Mouse (Mus musculus): ENCODE measurements around the gene Phf7. TPM values are rescaled to one million over a fixed set of nuclear protein-coding genes. Genes with fewer than 3 reads are reported as not detected.

The Phf7 gene
- polyA plus RNA-seq, 1 experiment, result 5.9 TPM

DNA sequence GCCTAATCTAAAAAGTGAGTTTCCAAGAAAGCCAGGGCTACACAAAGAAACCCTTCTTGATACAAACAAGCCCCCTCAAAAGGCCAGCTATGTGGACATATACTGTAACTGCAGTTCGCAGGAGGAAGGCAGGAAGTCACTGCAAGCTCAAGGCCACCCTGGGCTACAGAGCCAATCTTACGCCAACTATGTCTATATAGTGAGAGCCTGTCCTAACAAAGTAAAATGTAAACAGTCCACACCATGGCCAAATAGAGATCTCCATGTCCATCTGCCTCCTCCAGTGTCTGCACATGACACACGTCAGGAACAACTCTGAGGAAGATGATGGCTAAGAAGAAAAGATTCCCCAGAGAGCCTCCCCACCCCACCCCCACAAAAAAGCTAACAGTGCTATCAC is 51.1 kb downstream of the Phf7 start:
- no peak for DNase-seq (ENCODE audit: extremely low spot score in 1 of 2, low spot score in 1 of 2)

DNA sequence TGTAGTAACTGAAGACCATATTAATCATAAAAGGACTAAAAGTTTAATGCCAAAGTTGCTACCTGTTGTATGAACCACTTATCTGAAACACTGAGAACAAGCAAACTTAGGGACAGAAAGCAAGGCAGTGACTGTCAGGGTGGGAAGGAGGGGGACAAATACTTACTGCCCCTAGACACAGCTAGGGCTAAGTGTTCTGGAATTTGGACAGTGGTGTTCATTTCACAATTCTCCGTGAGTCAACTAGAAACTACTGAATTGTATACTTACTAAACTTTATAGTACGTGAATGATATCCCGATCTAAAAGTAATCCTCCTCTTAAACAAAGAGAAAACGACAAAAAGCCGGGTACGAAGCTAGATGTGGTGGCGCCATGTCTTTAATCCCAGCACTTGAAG is 51.5 kb downstream of the Phf7 start:
- DNase-seq (ENCODE audit: extremely low spot score in 1 of 2, low spot score in 1 of 2), result no peak

DNA sequence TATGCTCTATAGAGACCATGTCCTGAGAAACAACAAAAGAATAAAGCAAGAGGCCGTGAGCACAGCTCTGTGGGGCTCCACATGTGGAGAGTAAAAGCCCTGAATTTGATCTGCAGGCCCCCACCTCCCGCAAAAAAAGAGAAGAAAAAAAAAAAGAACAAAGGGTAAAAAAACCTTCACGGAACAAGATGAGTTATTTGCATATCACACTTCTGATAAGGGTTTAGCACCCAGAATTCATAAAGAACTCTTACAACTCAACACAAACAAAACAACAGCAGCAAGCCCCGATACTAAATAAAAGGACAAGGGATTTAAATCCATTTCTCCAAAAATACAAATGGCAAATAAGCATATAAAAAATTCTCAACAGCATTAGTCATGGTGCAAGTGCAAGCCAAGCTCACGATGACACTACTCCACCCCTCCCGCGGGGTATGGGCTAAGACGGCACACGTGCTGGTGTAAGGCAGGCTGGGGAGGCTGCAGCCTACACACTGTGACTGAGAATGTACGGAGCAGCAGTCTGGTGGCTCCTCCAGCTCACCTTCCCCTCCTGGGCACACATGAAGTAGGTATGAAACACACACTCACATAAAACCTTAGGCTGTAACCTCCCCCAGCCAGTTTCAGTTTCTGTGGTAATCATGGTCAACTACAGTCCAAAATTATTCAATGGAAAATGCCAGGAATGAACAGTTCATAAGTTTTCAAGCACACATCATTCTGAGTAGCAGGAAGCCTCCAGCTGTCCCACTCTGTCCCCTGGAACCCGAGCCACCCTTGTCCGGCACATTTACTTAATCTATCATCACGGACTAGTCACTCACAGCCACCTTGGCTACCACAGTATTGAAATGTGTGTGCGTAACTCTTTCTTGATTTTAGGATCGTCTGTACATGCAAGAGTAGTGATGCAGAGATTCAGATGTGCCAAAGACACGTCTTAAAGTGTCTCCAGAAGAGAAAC is 53.3 kb downstream of the Phf7 start:
- DNase-seq (ENCODE audit: extremely low spot score in 1 of 2, low spot score in 1 of 2), result peak in 1 of 2 experiments; percentile 77

DNA sequence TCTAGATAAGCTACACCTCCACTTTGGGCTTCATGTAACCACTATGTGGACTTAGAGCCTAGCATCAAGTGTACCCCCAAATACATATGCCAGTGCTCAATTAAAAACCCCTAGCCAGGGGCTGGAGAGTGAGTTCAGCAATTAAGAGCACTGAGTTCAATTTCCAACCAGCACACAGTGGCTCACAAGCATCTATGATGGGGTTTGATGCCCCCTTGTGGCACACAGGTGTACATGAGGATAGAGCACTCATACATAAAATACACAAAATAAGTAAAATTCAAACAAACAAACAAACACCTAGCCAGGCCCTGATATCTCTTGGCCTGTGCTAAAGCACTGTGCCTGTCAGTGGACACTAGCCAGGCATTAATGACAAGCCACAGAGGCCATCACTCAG is 55.1 kb downstream of the Phf7 start:
- DNase-seq (ENCODE audit: extremely low spot score in 1 of 2, low spot score in 1 of 2), result no peak

DNA sequence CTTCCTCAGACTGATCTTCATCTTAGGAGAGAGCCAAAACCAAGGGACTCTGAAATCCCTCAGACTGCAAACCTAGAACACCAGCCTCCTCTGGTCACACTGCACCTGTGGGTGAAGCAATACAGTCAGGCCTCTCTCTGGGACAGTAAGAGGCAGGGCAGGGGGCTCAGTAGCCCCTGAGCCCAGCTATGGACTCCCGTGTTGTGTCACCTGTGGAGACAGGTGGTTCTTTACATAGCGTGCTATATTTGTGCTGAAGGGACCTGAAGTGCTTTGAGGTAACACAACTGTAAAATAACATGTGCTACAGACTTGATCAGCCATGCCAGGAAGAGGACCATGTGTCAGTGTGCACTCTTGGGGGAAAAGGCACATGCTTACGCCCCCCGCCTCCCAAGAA is 55.6 kb downstream of the Phf7 start:
- no peak for DNase-seq (ENCODE audit: extremely low spot score in 1 of 2, low spot score in 1 of 2)

DNA sequence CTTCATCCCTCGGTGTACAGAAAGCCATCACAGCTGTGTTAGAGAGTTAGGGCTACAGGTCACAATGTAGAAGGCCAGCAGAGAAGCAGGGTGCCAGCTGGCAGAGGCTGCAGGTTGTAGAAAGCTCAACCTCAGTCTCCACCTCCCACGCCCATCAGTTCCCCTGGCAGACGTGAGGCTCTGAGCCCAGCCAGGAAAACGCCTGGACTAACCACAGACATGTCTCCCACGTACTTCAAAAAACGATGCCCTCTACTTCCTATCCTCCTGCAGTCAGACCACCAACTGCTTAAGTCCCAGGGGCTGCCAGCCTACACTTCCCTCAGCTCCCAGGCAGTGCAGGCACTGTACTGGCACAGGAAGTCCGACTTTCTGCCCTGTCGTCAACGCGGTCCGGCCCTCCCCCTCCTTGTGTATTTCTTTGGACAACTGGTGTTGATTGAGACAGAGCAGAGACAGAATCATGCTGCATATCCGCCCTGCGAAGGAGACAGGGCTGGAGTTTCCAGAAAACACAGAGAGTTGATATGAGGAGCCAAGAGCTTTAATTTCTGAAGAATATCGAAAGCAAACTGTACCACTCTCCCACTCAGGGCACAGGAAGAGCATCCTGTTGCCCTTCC is 56.1 kb downstream of the Phf7 start:
- DNase-seq (ENCODE audit: extremely low spot score in 1 of 2, low spot score in 1 of 2), result peak in 1 of 2 experiments; percentile 44

DNA sequence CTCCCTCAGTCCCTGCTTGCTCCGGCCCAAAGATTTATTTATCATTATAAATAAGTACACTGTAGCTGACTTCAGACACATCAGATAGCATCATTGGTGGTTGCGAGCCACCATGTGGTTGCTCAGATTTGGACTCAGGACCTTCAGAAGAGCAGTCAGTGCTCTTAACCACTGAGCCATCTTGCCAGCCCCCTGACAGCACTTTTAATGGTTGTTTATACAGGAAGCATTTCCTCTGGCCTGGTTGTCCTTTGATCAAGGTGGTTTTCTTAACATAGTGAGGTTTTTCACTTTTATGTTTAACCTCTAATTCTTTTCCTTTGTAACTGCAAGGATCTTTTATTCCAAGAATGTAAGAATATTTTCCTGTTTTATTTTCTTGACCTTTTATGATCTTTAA is 56.7 kb downstream of the Phf7 start:
- no peak for DNase-seq (ENCODE audit: extremely low spot score in 1 of 2, low spot score in 1 of 2)

DNA sequence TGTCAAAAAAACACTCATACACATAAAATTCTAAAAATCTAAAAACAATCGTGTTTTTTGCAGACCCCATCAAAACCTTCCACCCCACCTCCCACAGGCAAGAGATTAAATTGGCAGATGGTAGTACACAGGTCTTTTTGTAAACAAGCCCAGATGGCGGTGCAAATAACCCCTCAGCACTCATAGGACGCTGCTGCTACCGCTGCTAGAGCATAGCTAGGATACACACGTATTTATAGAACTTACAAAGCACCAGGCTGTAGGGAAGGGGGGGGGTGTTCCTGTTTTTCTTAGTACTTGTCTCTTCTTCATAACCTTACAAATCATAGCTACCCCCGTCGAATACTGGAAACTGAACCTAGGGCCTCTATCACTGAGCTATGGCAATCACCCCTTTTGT is 57.3 kb downstream of the Phf7 start:
- no peak for DNase-seq (ENCODE audit: extremely low spot score in 1 of 2, low spot score in 1 of 2)

DNA sequence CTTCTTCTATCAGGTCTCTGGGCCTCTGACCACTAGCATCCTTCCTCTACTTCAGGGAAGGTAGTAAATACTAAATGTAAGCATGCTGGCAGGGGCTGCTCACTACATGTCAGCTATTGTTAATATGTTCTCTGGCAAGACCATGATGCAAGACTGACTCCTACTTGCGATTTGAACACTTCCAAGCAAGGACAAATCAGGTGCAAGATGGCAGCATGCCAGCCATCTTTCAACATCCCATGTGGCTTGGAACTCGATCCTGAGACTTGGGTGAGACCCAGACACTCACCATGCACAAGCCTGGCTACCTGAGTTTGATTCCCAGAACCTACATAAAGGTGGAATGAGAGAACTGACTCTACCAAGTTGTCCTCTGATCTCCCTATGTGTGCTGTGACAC is 59.2 kb downstream of the Phf7 start:
- DNase-seq (ENCODE audit: extremely low spot score in 1 of 2, low spot score in 1 of 2), result no peak

DNA sequence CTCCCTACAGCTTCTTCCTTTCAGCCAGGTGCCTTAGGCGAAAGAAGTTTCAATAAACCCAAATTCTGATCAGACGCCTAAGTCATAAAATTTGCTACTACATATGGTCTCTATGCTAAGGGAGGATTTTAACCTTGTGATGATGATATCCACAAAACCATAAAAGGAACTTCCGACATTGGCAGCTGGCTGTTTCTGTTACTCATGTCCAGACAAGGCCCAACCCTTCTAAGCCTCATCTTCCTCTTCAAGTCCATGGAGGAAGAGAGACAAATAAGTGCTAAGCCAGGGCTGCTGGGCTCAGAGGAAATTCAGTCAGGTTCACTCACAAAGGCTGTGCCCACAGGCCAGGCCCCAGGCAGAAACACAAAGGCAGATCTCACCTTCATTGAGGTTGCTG is 61.8 kb downstream of the Phf7 start:
- no peak for DNase-seq (ENCODE audit: extremely low spot score in 1 of 2, low spot score in 1 of 2)

DNA sequence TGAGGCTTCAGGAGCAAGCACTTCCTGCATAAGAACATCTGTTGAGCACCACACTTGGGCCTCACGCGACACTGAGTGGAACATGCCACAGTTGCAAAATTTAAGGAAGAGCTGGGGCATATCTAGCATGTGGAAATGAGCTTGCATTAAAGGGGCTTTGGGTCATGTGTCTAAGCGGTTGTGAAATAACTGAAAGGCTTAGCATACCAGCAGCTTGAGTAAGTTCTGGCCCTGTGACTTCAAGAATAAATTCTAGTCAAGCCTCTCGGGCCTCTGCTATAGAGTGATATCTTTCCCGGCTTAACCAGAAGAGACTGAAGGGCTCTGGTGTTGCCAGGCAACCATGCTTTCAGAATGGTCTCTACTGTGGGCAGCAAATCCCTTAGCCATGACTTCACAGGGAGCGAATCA is 62.3 kb downstream of the Phf7 start:
- no peak for DNase-seq (ENCODE audit: extremely low spot score in 1 of 2, low spot score in 1 of 2)

Other genes with a start within 250 kb of the Phf7 start
- gene Glt8d1, start 249.9 kb downstream of the Phf7 start, polyA plus RNA-seq (2012; rRNA removed), result 118 and 124 TPM in 2 replicates
- gene Spcs1, start 249.6 kb downstream of the Phf7 start, polyA plus RNA-seq (2012; rRNA removed), result 226 and 247 TPM in 2 replicates
- 18.5 and 20.4 TPM in 2 replicates for gene Pbrm1, start 232.2 kb downstream of the Phf7 start, polyA plus RNA-seq (2012; rRNA removed)
- 61.6 and 64.0 TPM in 2 replicates for gene Gnl3, start 232.2 kb downstream of the Phf7 start, polyA plus RNA-seq (2012; rRNA removed)
- 25.7 and 29.9 TPM in 2 replicates for gene Smim4, start 122.4 kb downstream of the Phf7 start, polyA plus RNA-seq (2012; rRNA removed)
- 20.2 and 21.4 TPM in 2 replicates for gene Nt5dc2, start 120.3 kb downstream of the Phf7 start, polyA plus RNA-seq (2012; rRNA removed)
- gene Stab1, start 82.7 kb downstream of the Phf7 start, polyA plus RNA-seq (2012; rRNA removed), result 15.5 and 19.1 TPM in 2 replicates
- 51.3 and 55.5 TPM in 2 replicates for gene Tnnc1, start 43.0 kb downstream of the Phf7 start, polyA plus RNA-seq (2012; rRNA removed)
- gene Nisch, start 34.4 kb downstream of the Phf7 start, polyA plus RNA-seq (2012; rRNA removed), result 343 and 370 TPM in 2 replicates
- gene Sema3g, start 33.5 kb downstream of the Phf7 start, polyA plus RNA-seq (2012; rRNA removed), result 3.5 and 3.9 TPM in 2 replicates
- 131 and 145 TPM in 2 replicates for gene Bap1, start 133 bp upstream of the Phf7 start, polyA plus RNA-seq (2012; rRNA removed)
- gene Dnah1, start 72.6 kb upstream of the Phf7 start, polyA plus RNA-seq (2012; rRNA removed), result 4.9 and 6.1 TPM in 2 replicates
- gene Capn7, start 85.3 kb upstream of the Phf7 start, polyA plus RNA-seq (2012; rRNA removed), result 32.1 and 33.7 TPM in 2 replicates
- 38.4 and 44.0 TPM in 2 replicates for gene Sh3bp5, start 184.8 kb upstream of the Phf7 start, polyA plus RNA-seq (2012; rRNA removed)
- gene Eaf1, start 243.1 kb upstream of the Phf7 start, polyA plus RNA-seq (2012; rRNA removed), result 12.6 and 13.7 TPM in 2 replicates
- gene Mettl6, start 243.7 kb upstream of the Phf7 start, polyA plus RNA-seq (2012; rRNA removed), result 19.6 and 20.3 TPM in 2 replicates

Measured in frontal cortex, adult 2 months (tissue).